Mouse (Mus musculus): ENCODE results near the gene Pheta2.

GRCm38 (mm10) chr15:82351480-82351879 is 12.7 kb downstream of the Pheta2 start:
- TF ChIP-seq CTCF (IDR thresholded peaks at IDR 0.05; ENCODE audit: insufficient read depth, low read depth, low read length), result no peak
- no peak for TF ChIP-seq POLR2A (IDR thresholded peaks at IDR 0.05; ENCODE audit: insufficient read depth, low read depth, low read length)
